Mouse (Mus musculus) CD4-positive, CD25-positive, alpha-beta regulatory T cell, adult 4 months (primary cell): Measurements from ENCODE around the gene Tm9sf4. TPM values are rescaled to one million over a fixed set of nuclear protein-coding genes. Genes with fewer than 3 reads are reported as not detected.
A peak's percentile ranks its signal among the peaks of the same experiment; 100 is the strongest.

Experiments
- ATAC-seq: one replicate; pipeline ENCODE4 v1.8.0; 2017
- polyA plus RNA-seq, 2 experiments: library from polyadenylated mRNA; unstranded; fragments of 100-300 nt; shearing (Covaris generic); gene quantifications; one replicate each; pipeline ENCODE4 v1.2.1; 2017

The Tm9sf4 gene
- polyA plus RNA-seq: 10 to 100 TPM; 41.1 to 62.2 TPM

DNA sequence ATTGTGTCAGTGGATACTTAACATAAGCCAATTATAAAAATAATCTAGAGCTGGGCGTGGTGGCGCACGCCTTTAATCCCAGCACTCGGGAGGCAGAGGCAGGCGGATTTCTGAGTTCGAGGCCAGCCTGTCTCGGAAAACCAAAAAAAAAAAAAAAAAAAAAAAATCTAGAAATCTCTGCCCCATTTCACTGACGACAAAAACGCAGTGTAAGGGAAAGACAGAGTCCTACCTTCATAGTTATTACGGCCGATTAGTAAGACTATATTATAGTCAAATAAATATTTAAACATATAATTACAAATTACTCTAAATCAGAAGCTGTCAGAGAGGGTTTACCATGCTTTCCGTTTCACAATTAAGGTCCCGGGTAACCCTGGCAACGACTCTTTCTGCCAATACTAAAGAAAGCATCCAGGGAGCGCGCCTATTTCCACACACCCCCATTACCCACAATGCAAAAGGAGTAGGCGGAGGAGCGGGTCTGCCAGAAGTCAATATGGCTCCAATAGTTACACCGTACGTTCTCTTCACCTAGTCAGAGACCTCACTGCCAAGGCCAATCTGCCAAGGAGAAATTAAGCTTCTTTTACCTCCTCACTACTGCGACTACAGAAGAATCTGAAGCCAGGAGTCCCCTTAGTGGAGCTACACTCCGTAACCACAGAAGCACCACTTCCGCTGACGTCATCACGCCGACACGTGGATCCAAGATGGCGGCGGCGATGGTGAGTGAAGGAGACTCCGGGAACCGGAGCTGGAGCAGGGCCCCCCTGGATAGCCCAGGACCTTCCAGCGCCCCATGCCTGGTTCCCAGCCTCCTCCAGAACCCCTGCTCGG lies at the start of gene Tm9sf4:
Gene Tm9sf4, plus strand, starts transcription at position 460 of the 840 bp plus-strand sequence.
- peak; percentile 94 for ATAC-seq

DNA sequence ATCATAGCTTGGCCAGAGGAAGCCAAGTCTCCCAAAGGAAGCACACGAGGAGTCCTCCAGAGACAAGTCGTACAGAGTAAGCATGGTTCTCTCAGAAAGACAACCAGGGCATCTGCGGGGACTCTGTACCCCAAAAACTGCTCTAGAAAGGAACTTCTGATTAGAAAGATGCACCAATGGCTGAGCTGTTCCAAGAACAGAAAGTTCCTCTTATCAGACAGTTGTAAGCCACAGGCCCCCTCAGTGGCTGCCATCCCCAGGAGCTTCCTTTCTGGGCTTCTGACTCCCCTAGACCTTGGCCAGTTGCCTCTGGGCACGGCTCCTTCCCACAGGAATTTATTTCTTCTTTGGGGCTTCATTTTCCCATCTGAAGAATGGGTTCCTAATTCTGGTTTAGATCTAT lies 45.4 kb upstream of the Tm9sf4 start:
- no peak for ATAC-seq

GRCm38 (mm10) chr2:153117051-153117486 lies 44.0 kb upstream of the Tm9sf4 start:
- no peak for ATAC-seq

GRCm38 (mm10) chr2:153119488-153119887 lies 41.6 kb upstream of the Tm9sf4 start:
- no peak for ATAC-seq

- ATAC-seq: no peak
Observed at GRCm38 (mm10) chr2:153120126-153120525, 41.0 kb upstream of the Tm9sf4 start.

- ATAC-seq: no peak
Observed at GRCm38 (mm10) chr2:153121821-153122615, 39.1 kb upstream of the Tm9sf4 start.

GRCm38 (mm10) chr2:153122701-153123100 lies 38.4 kb upstream of the Tm9sf4 start:
- no peak for ATAC-seq

- no peak for ATAC-seq
Observed at GRCm38 (mm10) chr2:153125875-153126274, 35.2 kb upstream of the Tm9sf4 start.

GRCm38 (mm10) chr2:153131019-153131418 lies 30.1 kb upstream of the Tm9sf4 start:
- no peak for ATAC-seq

DNA sequence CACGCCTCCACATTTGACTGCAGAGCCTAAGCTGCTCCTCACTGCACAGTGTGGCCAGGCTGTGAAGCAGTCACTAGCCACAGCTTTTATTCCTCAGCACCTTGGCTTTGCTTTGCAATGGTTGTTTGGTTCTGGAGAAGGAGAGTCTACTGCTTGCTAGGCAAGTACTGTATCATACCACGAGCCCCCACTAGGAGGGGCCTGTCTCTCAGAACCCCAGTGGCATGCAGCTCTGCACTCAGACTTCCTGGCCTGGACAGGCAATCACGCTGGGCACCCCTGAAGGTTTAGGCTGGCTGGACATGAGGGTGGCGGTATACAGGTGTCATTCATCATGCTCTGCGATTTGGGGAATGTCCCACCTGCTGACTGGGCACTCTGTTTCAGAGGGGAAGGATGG lies 26.9 kb upstream of the Tm9sf4 start:
- no peak for ATAC-seq

GRCm38 (mm10) chr2:153136211-153136610 lies 24.9 kb upstream of the Tm9sf4 start:
- no peak for ATAC-seq

GRCm38 (mm10) chr2:153139158-153139557 lies 21.9 kb upstream of the Tm9sf4 start:
- no peak for ATAC-seq

- ATAC-seq: no peak
Observed at GRCm38 (mm10) chr2:153139996-153140613, 21.0 kb upstream of the Tm9sf4 start.

DNA sequence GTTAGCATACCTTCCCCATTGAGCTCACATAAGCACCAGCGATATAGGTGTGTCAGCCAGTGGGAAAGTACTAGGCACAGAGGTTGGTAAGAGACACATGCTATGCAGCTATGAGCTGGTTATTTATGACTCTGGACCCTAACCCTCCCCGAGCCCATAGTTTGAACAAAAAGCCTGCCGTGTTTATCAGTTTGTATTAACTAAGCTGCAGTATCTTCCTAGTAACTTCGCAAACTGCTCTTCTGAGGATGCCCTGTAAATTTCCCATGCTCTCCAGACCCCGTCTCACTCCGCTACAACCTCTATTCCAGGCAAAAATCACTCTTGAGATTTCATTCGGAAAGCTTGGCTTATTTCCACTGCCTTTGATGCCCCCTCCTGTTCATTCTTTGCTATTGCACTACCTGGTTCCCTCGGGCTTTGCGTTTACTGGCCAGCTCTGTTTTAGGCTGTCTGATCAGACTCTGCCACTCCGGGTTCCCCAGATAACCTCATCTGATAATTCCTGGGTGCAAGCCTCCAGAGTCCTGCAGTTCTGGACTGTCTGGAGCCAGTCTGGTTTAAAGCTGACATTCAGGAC lies 18.4 kb upstream of the Tm9sf4 start:
- ATAC-seq: peak; percentile 65

GRCm38 (mm10) chr2:153145346-153145745 lies 15.8 kb upstream of the Tm9sf4 start:
- ATAC-seq: no peak

- ATAC-seq: no peak
Observed at GRCm38 (mm10) chr2:153147236-153147635, 13.9 kb upstream of the Tm9sf4 start.

DNA sequence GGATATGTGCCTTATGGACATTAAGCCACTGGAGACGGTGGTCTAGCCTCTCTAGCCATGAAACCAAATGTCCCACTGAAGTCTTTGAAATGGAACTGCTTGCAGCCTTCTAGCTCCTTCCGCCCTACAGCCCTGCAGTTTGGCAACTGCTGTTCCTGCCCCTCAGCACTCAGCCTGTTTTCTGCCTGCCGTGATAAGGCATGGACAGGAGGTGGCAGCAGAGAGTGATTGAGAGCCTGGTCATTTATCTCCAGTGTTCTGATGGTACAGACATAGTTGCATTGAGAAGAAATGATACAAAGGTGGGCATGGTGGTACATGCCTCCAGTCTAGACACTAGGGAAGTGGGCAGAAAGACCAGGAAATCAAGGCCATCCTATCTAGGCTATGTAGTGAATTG lies 13.4 kb upstream of the Tm9sf4 start:
- ATAC-seq: peak; percentile 83

DNA sequence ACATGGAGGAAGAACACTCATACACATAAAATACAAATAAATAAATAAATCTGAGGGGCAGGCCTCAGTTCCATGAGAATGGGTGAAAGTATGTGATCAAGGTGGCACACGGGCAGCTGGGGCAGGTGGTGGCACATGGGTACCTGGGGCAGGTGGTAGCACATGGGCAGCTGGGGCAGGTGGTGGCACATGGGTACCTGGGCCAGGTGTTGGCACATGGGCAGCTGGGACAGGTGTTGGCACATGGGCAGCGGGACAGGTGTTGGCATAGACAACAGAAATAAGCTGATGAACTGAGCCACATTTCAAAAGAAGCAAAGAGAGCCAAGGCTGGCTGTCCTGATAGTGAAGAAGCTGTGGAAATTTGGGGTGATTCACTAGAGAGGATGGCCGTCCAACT lies 11.4 kb upstream of the Tm9sf4 start:
- no peak for ATAC-seq

DNA sequence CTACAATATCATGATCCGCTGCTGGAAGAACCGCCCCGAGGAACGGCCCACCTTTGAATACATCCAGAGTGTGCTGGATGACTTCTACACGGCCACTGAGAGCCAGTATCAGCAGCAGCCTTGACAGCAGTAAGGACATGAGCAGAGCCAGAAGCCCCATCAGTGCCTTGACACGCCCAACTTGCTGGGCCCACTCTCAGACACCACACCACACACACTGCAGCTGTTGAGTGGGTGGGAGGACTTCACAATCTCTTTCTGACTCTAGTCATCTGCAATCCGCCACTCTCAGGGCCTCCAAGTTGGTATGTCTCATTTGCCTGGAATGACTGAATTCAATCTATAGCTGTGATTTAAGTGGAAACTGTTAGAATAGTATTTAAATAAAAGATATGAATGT lies 10.1 kb upstream of the Tm9sf4 start:
- no peak for ATAC-seq

- ATAC-seq: peak; percentile 45
Observed at GRCm38 (mm10) chr2:153151926-153152665, 9.0 kb upstream of the Tm9sf4 start.

GRCm38 (mm10) chr2:153153033-153153450 lies 8.1 kb upstream of the Tm9sf4 start:
- ATAC-seq: no peak

- ATAC-seq: no peak
Observed at GRCm38 (mm10) chr2:153157270-153157669, 3.8 kb upstream of the Tm9sf4 start.
